Mouse (Mus musculus) kidney, adult 2 months (tissue): ENCODE measurements at regions not wholly inside any gene's neighbourhood (a gene's known extent, or its start where the extent isn't known, plus 50 kb on each side); places are given as distances from the start of the nearest gene placed in this dataset.
A peak's percentile ranks its signal among the peaks of the same experiment; 100 is the strongest.

Experiments
- DNase-seq: peaks from one replicate; pipeline ENCODE4 v3.0.0; 2021
- H3K27ac ChIP-seq: fragments of 200-500 bp; 2 replicates; pipeline ENCODE4 v1.5.1; 2012; ENCODE audit warnings: low read depth, low read length, control low read depth, inconsistent platforms; ENCODE audit not compliant: insufficient read depth
- H3K27me3 ChIP-seq: fragments of 200-500 bp; replicated peaks from 2 replicates; pipeline ENCODE4 v1.6.1; 2012; ENCODE audit warnings: mild to moderate bottlenecking, moderate library complexity, low read length, inconsistent platforms; ENCODE audit not compliant: control insufficient read depth, insufficient read depth
- H3K36me3 ChIP-seq: fragments of 200-500 bp; 2 replicates; pipeline ENCODE4 v1.6.1; 2012; ENCODE audit warnings: mild to moderate bottlenecking, moderate library complexity, low read length, inconsistent platforms; ENCODE audit not compliant: control insufficient read depth, insufficient read depth
- H3K4me1 ChIP-seq: fragments of 200-500 bp; 2 replicates; pipeline ENCODE4 v1.6.1; 2011; ENCODE audit warnings: low read length; ENCODE audit not compliant: control insufficient read depth, insufficient read depth
- H3K4me3 ChIP-seq: fragments of 200-500 bp; 2 replicates; pipeline ENCODE4 v1.5.1; 2011; ENCODE audit warnings: mild to moderate bottlenecking, low read depth, low read length, control low read depth; ENCODE audit not compliant: insufficient read depth
- CTCF ChIP-seq: fragments of 200-500 bp; conservative IDR thresholded peaks from 2 replicates; pipeline ENCODE4 v1.5.1; 2011; ENCODE audit warnings: low read depth, mild to moderate bottlenecking, control low read depth, low read length, moderate library complexity, mixed read lengths; ENCODE audit not compliant: insufficient read depth, insufficient read length
- POLR2A ChIP-seq: fragments of 200-500 bp; IDR thresholded peaks from one replicate; pipeline ENCODE4 v1.6.1; 2011; ENCODE audit warnings: low read depth, low read length, control low read depth
- WGBS: fragments of 180-500 bp; shearing (Covaris S2); methylation state at CpG from one replicate; pipeline ENCODE4 v1.1.7; 2018; 5-methylcytosine and 5-hydroxymethylcytosine counted together

GRCm38 (mm10) chr2:134059916-134060618 is 494.1 kb downstream of the Hao1 start:
- WGBS: 80% methylated on average over 2 of the region's 2 CpGs
- H3K27me3 ChIP-seq: no peaks in the 10 kb centered on the region; the same call in 1 of the 2 replicates
- no peaks in the 10 kb centered on the region for H3K36me3 ChIP-seq
- no peak overlapping the region for H3K4me3 ChIP-seq
- no peak for DNase-seq
- no peak overlapping the region for H3K27ac ChIP-seq
- TF ChIP-seq POLR2A (no peak), CTCF (no peak)
- no peaks in the 10 kb centered on the region for H3K4me1 ChIP-seq

DNA sequence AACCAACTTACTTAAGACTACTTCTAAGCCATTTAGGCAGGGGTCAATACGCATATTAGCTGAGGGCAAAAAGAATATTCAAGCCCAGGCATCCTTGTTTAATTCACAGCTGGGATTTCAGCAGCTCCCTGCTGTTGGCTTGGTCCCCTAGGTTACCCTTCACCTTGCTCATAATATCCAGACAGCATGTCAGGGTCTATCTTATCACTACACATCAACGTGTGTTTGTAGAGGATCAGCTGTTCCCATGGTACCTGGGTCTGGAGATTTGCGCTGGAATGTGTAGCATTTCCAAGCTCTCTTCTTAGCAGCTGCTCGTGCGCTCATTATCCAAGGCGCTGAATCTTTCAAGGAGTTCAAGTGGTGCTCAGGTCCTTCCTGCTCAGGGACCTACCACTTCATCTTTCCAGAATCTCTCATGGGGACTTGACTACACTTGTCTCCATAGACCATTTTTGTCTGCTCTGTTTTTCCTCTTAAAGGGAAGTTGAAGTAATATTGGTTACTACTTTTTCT is 484.5 kb downstream of the Bmp2 start:
- H3K4me3 ChIP-seq: no peak overlapping the region
- 84% methylated on average over 6 of the region's 6 CpGs for WGBS
- no peak overlapping the region for H3K27ac ChIP-seq
- no peak for TF ChIP-seq CTCF
- TF ChIP-seq POLR2A: no peak
- H3K27me3 ChIP-seq: no peaks in the 10 kb centered on the region
- no peak for DNase-seq
- no peaks in the 10 kb centered on the region for H3K36me3 ChIP-seq
- no peaks in the 10 kb centered on the region for H3K4me1 ChIP-seq

DNA sequence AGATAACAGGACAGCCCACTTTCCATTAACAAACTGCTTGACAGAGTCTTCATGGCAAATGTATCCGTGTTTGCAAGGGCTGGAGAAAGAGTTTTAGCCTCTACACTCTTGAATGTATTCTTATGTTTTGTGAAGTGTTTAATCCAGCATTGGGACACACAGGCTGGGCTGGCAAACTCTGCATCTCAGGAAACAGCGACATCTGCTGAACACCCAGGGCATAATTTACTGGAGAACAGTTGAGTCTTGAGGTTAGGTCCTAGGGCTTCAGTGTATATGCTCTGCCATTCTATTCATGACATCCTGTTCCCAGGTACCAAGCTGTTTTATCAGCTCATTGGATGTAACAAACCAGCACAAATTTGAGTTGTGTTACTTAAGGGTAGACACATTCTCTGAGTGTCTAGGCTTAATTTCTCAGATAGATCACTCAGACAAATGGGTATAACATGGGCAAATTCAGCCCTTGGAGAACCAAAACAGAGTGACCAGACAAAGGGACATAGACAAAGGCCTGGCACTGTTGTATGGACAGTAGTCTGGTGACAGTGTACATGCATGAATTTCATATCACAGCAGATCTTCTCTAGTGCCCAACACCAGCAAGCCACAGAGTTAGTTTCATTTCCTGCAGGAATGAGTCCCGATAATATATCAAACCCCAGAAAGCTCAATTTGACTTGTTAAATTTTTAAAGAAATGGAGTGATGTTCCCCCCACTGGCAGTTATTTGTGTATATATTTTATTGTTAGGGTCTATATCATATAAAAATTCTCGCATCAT is 477.9 kb downstream of the Bmp2 start:
- 68% methylated on average over 4 of the region's 4 CpGs for WGBS
- Histone ChIP-seq H3K4me1 (no peaks in the 10 kb centered on the region), H3K27me3 (no peaks in the 10 kb centered on the region), H3K4me3 (no peak overlapping the region), H3K27ac (no peak overlapping the region), H3K36me3 (no peaks in the 10 kb centered on the region)
- TF ChIP-seq CTCF (peak; percentile 53), POLR2A (no peak)
- peak; percentile 20 for DNase-seq

DNA sequence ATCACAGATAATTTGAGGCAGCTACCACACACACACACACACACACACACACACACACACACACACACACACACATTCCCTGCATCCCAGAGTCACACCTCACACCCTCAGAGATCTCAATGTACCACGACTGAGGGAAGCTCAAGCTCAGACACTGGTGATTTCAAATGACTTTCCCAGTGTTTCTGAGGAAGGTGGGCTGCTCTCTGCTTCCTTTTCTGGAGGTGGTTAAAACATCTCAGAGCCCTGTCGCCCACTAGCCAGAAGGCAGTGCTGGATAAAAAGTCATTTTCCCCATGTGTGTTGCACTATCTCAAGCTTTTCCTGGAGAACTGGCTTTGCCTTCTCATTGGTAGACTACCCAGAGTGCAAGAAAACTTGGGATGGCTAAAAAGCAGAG is 477.2 kb downstream of the Bmp2 start:
- no peak for DNase-seq
- TF ChIP-seq POLR2A (no peak), CTCF (no peak)
- Histone ChIP-seq H3K27ac (no peak overlapping the region), H3K4me1 (no peaks in the 10 kb centered on the region), H3K4me3 (no peak overlapping the region), H3K36me3 (no peaks in the 10 kb centered on the region), H3K27me3 (no peaks in the 10 kb centered on the region)
- 75% methylated on average over 2 of the region's 2 CpGs for WGBS

- Histone ChIP-seq H3K4me1 (no peaks in the 10 kb centered on the region), H3K27ac (no peak overlapping the region)
- TF ChIP-seq CTCF (peak; percentile 63), POLR2A (no peak)
These were observed 465.1 kb downstream of the Bmp2 start for GRCm38 (mm10) chr2:134017109-134017508.

GRCm38 (mm10) chr2:134003146-134003545 is 451.2 kb downstream of the Bmp2 start:
- Histone ChIP-seq H3K36me3 (no peaks in the 10 kb centered on the region), H3K4me3 (no peak overlapping the region), H3K27me3 (no peaks in the 10 kb centered on the region), H3K27ac (no peak overlapping the region), H3K4me1 (no peaks in the 10 kb centered on the region)
- WGBS: 59% methylated on average over 1 of the region's 1 CpGs
- TF ChIP-seq POLR2A (no peak), CTCF (no peak)
- no peak for DNase-seq

More at GRCm38 (mm10) chr2:134017109-134017508, 465.1 kb downstream of the Bmp2 start:
- Histone ChIP-seq H3K27me3 (no peaks in the 10 kb centered on the region), H3K4me3 (no peak overlapping the region), H3K36me3 (no peaks in the 10 kb centered on the region)
- peak; percentile 30 for DNase-seq

DNA sequence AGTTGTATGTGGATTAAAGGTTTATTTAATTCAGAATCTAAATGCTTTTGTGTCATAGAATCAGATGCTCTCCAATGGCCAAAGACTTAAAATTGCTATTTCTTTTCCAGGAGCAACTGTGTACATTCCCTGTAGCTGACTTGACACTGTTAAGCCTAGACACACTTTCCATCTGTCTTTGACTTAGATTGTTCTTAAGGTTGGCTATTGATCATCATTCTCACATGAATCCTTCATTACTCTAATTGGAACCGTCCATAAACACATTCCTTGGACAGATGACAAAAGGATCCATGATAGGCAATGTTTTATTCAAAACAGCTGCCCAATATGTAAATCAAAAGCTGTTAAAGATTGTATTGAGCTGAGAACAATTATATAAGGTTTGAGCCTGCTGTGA is 442.8 kb downstream of the Bmp2 start:
- Histone ChIP-seq H3K4me3 (no peak overlapping the region), H3K27ac (no peak overlapping the region), H3K27me3 (no peaks in the 10 kb centered on the region), H3K4me1 (no peaks in the 10 kb centered on the region), H3K36me3 (no peaks in the 10 kb centered on the region)
- no peak for DNase-seq
- 84% methylated on average over 1 of the region's 1 CpGs for WGBS
- TF ChIP-seq POLR2A (no peak), CTCF (no peak)
